Mouse (Mus musculus) midbrain, embryonic 11.5 days (tissue): ENCODE measurements around the gene Rab11fip3. TPM values are rescaled to one million over a fixed set of nuclear protein-coding genes. Genes with fewer than 3 reads are reported as not detected.

Source experiments
- ATAC-seq: fragments of 200-750 bp; cut with Nextera tagmentation; 2 replicates; pipeline ENCODE4 v1.8.0; 2017; ENCODE audit warnings: moderate TSS enrichment, moderate library complexity; ENCODE audit not compliant: low FRiP score
- DNase-seq: peaks from one replicate; pipeline ENCODE4 v3.0.0; 2015; ENCODE audit warnings: low spot score; ENCODE audit errors: missing footprints
- H3K27ac ChIP-seq: fragments of 300-500 bp; sonication (generic); 2 replicates; pipeline ENCODE4 v1.5.1; 2014; ENCODE audit warnings: low read depth, low read length
- H3K27me3 ChIP-seq: fragments of 300-500 bp; sonication (generic); 2 replicates; pipeline ENCODE4 v1.6.1; 2014; ENCODE audit warnings: mild to moderate bottlenecking, low read length, moderate library complexity, mixed read lengths; ENCODE audit not compliant: control insufficient read depth, insufficient read depth
- H3K36me3 ChIP-seq: fragments of 300-500 bp; sonication (generic); 2 replicates; pipeline ENCODE4 v1.6.1; 2014; ENCODE audit warnings: mild to moderate bottlenecking, low read length, moderate library complexity, mixed read lengths; ENCODE audit not compliant: control insufficient read depth, insufficient read depth
- H3K4me1 ChIP-seq: fragments of 300-500 bp; sonication (generic); 2 replicates; pipeline ENCODE4 v1.6.1; 2014; ENCODE audit warnings: low read length; ENCODE audit not compliant: control insufficient read depth, insufficient read depth
- H3K4me2 ChIP-seq: fragments of 300-500 bp; sonication (generic); 2 replicates; pipeline ENCODE4 v1.6.1; 2014; ENCODE audit warnings: mild to moderate bottlenecking, moderate library complexity
- H3K4me3 ChIP-seq: fragments of 300-500 bp; sonication (generic); 2 replicates; pipeline ENCODE4 v1.5.1; 2014; ENCODE audit warnings: low read depth, low read length
- H3K9ac ChIP-seq: fragments of 300-500 bp; sonication (generic); 2 replicates; pipeline ENCODE4 v1.6.1; 2014; ENCODE audit warnings: low read length
- H3K9me3 ChIP-seq: fragments of 300-500 bp; sonication (generic); 2 replicates; pipeline ENCODE4 v1.6.1; 2016; ENCODE audit warnings: low read length; ENCODE audit not compliant: control insufficient read depth
- WGBS: fragments of 180-500 bp; shearing (Covaris S2); extraction: QIAGEN DNeasy Blood & Tissue Kit; methylation state at CpG from one replicate; pipeline ENCODE4 v1.1.7; 2014; 5-methylcytosine and 5-hydroxymethylcytosine counted together
- polyA plus RNA-seq: library from polyadenylated mRNA; unstranded; fragments of >200 nt; fragmentation: Nextera tagmentation; extraction: Ambion mirVana; gene quantifications from 2 replicates; pipeline ENCODE4 v1.2.1, GENCODE M21; 2014

Rab11fip3 gene
- polyA plus RNA-seq, 1 experiment from 2014 or later, result 18.2 TPM

DNA sequence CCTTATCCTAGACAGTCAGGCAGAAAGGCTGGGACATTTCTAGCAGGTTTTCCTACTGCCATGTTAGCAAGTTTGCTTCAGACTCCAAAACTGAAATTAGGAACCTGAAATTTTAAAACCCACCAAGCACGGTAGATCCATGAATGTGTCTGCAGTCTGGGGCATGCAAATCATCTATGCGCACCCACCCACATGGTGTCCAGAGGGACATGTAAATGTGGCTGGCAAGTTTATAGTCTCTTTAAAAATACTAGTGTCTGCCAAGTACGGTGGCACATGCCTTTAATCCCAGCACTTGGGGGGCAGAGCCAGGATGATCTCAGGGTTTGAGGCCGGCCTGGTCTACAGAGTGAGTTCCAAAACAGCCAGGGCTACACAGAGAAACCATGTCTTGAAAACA lies 41.1 kb downstream of the Rab11fip3 start:
- H3K9me3 ChIP-seq, result no peaks in the 10 kb centered on the region
- H3K4me3 ChIP-seq, result no peak overlapping the region
- H3K36me3 ChIP-seq, result no peaks in the 10 kb centered on the region
- ATAC-seq (no peak), DNase-seq (no peak)
- no peaks in the 10 kb centered on the region for H3K27me3 ChIP-seq
- H3K27ac ChIP-seq, result no peak overlapping the region
- WGBS, result 96% methylated on average over 4 of the region's 4 CpGs
- no peak overlapping the region for H3K4me2 ChIP-seq
- no peaks in the 10 kb centered on the region for H3K4me1 ChIP-seq
- no peak overlapping the region for H3K9ac ChIP-seq

DNA sequence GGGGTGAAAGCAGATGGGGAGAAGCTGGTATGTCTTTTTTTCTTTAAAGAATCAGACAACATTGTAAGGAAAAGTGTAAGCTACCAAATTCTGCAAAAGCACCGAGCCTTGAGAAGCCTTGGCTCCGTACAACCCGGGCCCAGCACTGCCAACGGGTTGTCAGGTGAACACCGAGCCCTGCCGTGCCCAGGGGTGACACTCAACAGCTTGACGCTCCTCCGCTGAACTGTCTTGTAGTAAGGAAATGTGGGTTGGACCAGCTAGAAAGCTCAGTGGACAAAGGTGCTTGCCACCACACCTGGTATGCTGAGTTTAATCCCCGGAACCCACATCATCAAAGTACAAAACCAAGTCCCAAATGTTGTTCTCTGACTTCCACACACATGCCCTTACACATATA lies 44.7 kb downstream of the Rab11fip3 start:
- no peak overlapping the region for H3K4me2 ChIP-seq
- no peak overlapping the region for H3K9ac ChIP-seq
- H3K27ac ChIP-seq, result no peak overlapping the region
- DNase-seq (no peak), ATAC-seq (no peak)
- WGBS, result 94% methylated on average over 9 of the region's 9 CpGs
- no peaks in the 10 kb centered on the region for H3K36me3 ChIP-seq
- H3K27me3 ChIP-seq, result no peaks in the 10 kb centered on the region
- no peak overlapping the region for H3K4me3 ChIP-seq
- no peaks in the 10 kb centered on the region for H3K4me1 ChIP-seq
- H3K9me3 ChIP-seq, result no peaks in the 10 kb centered on the region

DNA sequence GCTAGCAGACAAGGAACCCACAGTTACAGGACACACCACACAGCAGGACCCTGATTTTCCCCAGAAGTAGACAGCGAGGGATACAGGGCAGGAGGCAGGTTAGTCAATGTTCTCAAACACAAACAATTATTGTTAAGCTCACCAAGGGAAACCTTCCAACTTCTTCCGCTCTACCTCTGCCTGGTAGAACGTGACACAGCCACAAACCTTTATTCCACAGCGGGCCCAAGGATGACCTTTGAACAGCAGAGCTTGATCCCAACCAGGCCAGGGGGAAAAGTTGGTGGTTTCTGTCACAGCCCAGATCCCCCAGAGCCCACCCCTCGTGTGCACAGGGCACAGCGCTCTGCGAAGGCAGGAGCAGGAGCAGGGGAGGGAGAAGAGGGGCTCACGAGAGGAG lies 45.4 kb downstream of the Rab11fip3 start:
- Histone ChIP-seq H3K36me3 (no peaks in the 10 kb centered on the region), H3K27me3 (no peaks in the 10 kb centered on the region), H3K4me3 (no peak overlapping the region), H3K9ac (no peak overlapping the region), H3K4me2 (no peak overlapping the region), H3K9me3 (no peaks in the 10 kb centered on the region), H3K4me1 (no peaks in the 10 kb centered on the region), H3K27ac (no peak overlapping the region)
- DNase-seq (no peak), ATAC-seq (no peak)
- WGBS, result 93% methylated on average over 8 of the region's 8 CpGs

DNA sequence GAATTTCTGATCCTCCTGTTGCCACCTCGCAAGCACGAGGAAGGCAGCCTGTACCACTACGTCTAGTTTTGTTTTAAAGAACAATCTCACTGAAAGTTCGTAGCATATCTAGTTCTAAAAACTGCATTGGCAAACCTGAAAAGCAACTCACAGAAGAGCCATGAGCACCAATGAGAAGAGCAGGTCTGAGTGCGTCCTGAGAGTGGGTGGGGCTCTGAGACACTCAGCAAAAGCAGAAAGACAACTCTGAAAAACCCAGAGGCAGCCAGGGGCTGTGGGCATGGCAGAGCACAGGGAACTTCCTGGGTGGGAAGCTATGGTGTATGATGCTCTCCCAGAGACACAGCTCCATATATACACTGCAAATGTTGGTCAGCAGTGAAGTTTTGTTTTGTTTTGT lies 46.2 kb downstream of the Rab11fip3 start:
- ATAC-seq (no peak), DNase-seq (no peak)
- H3K4me1 ChIP-seq, result no peaks in the 10 kb centered on the region
- no peaks in the 10 kb centered on the region for H3K27me3 ChIP-seq
- 0 out of 2 replicates have a peak, but pooled peaks cover 4% of the 10 kb centered on the region for H3K36me3 ChIP-seq
- H3K27ac ChIP-seq, result no peak overlapping the region
- 97% methylated on average over 5 of the region's 5 CpGs for WGBS
- no peak overlapping the region for H3K9ac ChIP-seq
- no peak overlapping the region for H3K4me3 ChIP-seq
- H3K9me3 ChIP-seq, result no peaks in the 10 kb centered on the region
- no peak overlapping the region for H3K4me2 ChIP-seq

- H3K27me3 ChIP-seq, result no peaks in the 10 kb centered on the region
- no peaks in the 10 kb centered on the region for H3K4me1 ChIP-seq
- 82% methylated on average over 9 of the region's 9 CpGs for WGBS
- no peak overlapping the region for H3K4me2 ChIP-seq
- ATAC-seq (no peak), DNase-seq (no peak)
- no peak overlapping the region for H3K9ac ChIP-seq
- H3K4me3 ChIP-seq, result no peak overlapping the region
- H3K36me3 ChIP-seq, result 0 out of 2 replicates have a peak, but pooled peaks cover 4% of the 10 kb centered on the region
- H3K9me3 ChIP-seq, result no peaks in the 10 kb centered on the region
- H3K27ac ChIP-seq, result no peak overlapping the region
Measured at GRCm38 (mm10) chr17:26021728-26022341, 47.5 kb downstream of the Rab11fip3 start.

DNA sequence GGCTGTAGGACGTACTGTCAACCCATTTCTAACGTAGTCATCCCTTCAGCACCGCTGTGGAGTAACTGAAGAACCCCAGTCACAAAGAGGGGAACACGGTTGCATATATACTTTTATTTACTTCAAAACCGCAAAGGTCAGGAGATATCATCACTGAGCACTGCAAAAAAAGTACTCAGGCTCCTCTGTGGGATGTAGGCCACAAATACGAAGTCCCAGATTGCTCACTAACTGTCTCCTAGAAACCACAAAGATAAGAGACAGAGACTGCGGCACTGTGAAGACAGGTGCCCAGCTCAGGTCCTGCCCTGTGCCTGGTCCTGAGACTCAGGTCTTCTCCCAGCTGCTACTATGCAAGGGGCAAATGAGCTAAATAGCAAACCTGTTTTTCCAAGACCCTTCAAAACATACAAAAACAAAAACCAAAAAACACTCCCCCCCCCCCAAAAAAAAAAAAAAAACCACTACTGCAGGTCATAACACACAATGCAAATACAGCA lies 48.5 kb downstream of the Rab11fip3 start:
- DNase-seq (no peak), ATAC-seq (no peak)
- WGBS, result 90% methylated on average over 7 of the region's 7 CpGs
- Histone ChIP-seq H3K27ac (no peak overlapping the region), H3K9ac (no peak overlapping the region), H3K36me3 (0 out of 2 replicates have a peak, but pooled peaks cover 4% of the 10 kb centered on the region), H3K27me3 (no peaks in the 10 kb centered on the region), H3K9me3 (no peaks in the 10 kb centered on the region), H3K4me2 (no peak overlapping the region), H3K4me1 (no peaks in the 10 kb centered on the region), H3K4me3 (no peak overlapping the region)

DNA sequence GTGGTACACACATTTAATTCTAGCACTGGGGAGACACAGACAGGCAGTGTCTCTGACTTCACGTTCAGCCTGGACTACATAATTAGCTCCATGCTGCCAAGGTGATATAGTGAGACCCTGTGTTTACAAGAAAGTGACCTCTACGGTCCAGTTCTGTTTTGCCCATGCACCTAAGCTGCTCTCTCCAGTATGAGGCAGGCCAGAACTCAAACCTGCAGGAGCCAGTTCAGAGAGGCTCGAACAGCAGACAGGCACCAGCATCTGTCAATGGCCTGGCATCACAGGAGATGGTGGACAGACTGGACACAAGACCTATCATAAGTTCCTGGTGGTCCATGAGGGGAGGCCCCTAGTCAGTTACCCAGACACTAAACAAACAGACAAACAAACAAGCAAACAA lies 51.0 kb downstream of the Rab11fip3 start:
- Histone ChIP-seq H3K27me3 (no peaks in the 10 kb centered on the region), H3K36me3 (peaks cover 11% of the 10 kb centered on the region; the same call in 1 of the 2 replicates), H3K4me2 (no peak overlapping the region), H3K27ac (no peak overlapping the region), H3K4me1 (no peaks in the 10 kb centered on the region), H3K9ac (no peak overlapping the region), H3K4me3 (no peak overlapping the region), H3K9me3 (no peaks in the 10 kb centered on the region)
- ATAC-seq (no peak), DNase-seq (no peak)
- WGBS, result 86% methylated on average over 3 of the region's 3 CpGs

- no peak overlapping the region for H3K27ac ChIP-seq
- 88% methylated on average over 5 of the region's 5 CpGs for WGBS
- no peak overlapping the region for H3K4me2 ChIP-seq
- H3K4me3 ChIP-seq, result no peak overlapping the region
- no peaks in the 10 kb centered on the region for H3K27me3 ChIP-seq
- H3K9ac ChIP-seq, result no peak overlapping the region
- ATAC-seq (no peak), DNase-seq (no peak)
- H3K36me3 ChIP-seq, result peaks cover 11% of the 10 kb centered on the region; the same call in 1 of the 2 replicates
- H3K4me1 ChIP-seq, result no peaks in the 10 kb centered on the region
- no peaks in the 10 kb centered on the region for H3K9me3 ChIP-seq
Measured at GRCm38 (mm10) chr17:26017949-26018348, 51.4 kb downstream of the Rab11fip3 start.

GRCm38 (mm10) chr17:26017021-26017420 lies 52.3 kb downstream of the Rab11fip3 start:
- DNase-seq, result no peak
- Histone ChIP-seq H3K27me3 (no peaks in the 10 kb centered on the region), H3K36me3 (peaks cover 11% of the 10 kb centered on the region; the same call in 1 of the 2 replicates)

More at GRCm38 (mm10) chr17:26017021-26017420, 52.3 kb downstream of the Rab11fip3 start:
- no peak for ATAC-seq
- H3K4me3 ChIP-seq, result no peak overlapping the region
- no peak overlapping the region for H3K4me2 ChIP-seq
- H3K27ac ChIP-seq, result no peak overlapping the region
- H3K9ac ChIP-seq, result no peak overlapping the region
- H3K9me3 ChIP-seq, result no peaks in the 10 kb centered on the region
- WGBS, result 93% methylated on average over 3 of the region's 3 CpGs
- H3K4me1 ChIP-seq, result no peaks in the 10 kb centered on the region
